Mouse (Mus musculus) kidney, adult 2 months (tissue): ENCODE measurements around the gene Morc1.

Experiments used
- CTCF ChIP-seq: fragments of 200-500 bp; conservative IDR thresholded peaks from 2 replicates; pipeline ENCODE4 v1.5.1; 2011; ENCODE audit warnings: low read depth, mild to moderate bottlenecking, control low read depth, low read length, moderate library complexity, mixed read lengths; ENCODE audit not compliant: insufficient read depth, insufficient read length
- POLR2A ChIP-seq: fragments of 200-500 bp; IDR thresholded peaks from one replicate; pipeline ENCODE4 v1.6.1; 2011; ENCODE audit warnings: low read depth, low read length, control low read depth

DNA sequence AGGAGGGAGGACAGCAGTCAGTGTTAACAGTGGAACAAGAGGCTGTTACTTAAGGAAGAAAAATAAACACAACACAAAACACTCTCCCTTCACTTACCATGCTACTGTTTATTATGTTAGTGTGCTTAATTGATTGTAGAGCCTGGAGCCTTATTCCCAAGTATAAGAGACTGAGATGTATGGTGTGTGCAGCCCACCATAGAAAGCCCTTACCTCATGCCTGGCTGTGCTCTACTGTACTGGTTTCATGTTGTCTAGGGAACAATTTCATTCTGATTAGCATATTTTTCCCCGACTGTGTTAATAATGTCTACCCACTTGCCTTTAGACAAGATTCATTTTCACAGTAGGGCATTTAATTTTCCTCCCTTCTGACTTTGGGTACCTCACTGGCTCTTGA is 164.2 kb downstream of the Morc1 start:
- no peak for TF ChIP-seq POLR2A
- TF ChIP-seq CTCF, result no peak
